Mouse (Mus musculus): ENCODE measurements around the gene Nfia. TPM values are rescaled to one million over a fixed set of nuclear protein-coding genes. Genes with fewer than 3 reads are reported as not detected.

Gene Nfia
- total RNA-seq, 2 experiments from 2014 or later: 69.5 to 70.1 TPM

- DNase-seq: no peak
- intact Hi-C loops (cut with DNase I; ENCODE audit: low total_unique reads): no loop called here
Measured at GRCm38 (mm10) chr4:97805896-97806808, 33.6 kb downstream of the Nfia start.

GRCm38 (mm10) chr4:97806924-97807323 is 34.4 kb downstream of the Nfia start:
- intact Hi-C loops (cut with DNase I; ENCODE audit: low total_unique reads): no loop called here

GRCm38 (mm10) chr4:97808885-97809284 is 36.4 kb downstream of the Nfia start:
- intact Hi-C loops (cut with DNase I; ENCODE audit: low total_unique reads): no loop called here
- DNase-seq: no peak

More at GRCm38 (mm10) chr4:97806924-97807323, 34.4 kb downstream of the Nfia start:
- DNase-seq: no peak

GRCm38 (mm10) chr4:97809582-97810295 is 37.2 kb downstream of the Nfia start:
- DNase-seq: no peak
- intact Hi-C loops (cut with DNase I; ENCODE audit: low total_unique reads): no loop called here

GRCm38 (mm10) chr4:97810348-97810939 is 37.9 kb downstream of the Nfia start:
- intact Hi-C loops (cut with DNase I; ENCODE audit: low total_unique reads): no loop called here
- DNase-seq: no peak

GRCm38 (mm10) chr4:97813035-97813434 is 40.5 kb downstream of the Nfia start:
- intact Hi-C loops (cut with DNase I; ENCODE audit: low total_unique reads): no loop called here

GRCm38 (mm10) chr4:97813996-97814395 is 41.5 kb downstream of the Nfia start:
- intact Hi-C loops (cut with DNase I; ENCODE audit: low total_unique reads): no loop called here
- no peak for DNase-seq

More at GRCm38 (mm10) chr4:97813035-97813434, 40.5 kb downstream of the Nfia start:
- no peak for DNase-seq

- DNase-seq: no peak
- intact Hi-C loops (cut with DNase I; ENCODE audit: low total_unique reads): no loop called here
Measured at GRCm38 (mm10) chr4:97814515-97814914, 42.0 kb downstream of the Nfia start.

- DNase-seq: no peak
- intact Hi-C loops (cut with DNase I; ENCODE audit: low total_unique reads): no loop called here
Measured at GRCm38 (mm10) chr4:97816001-97816400, 43.5 kb downstream of the Nfia start.

GRCm38 (mm10) chr4:97816753-97817152 is 44.2 kb downstream of the Nfia start:
- intact Hi-C loops (cut with DNase I; ENCODE audit: low total_unique reads): no loop called here
- DNase-seq: no peak

- DNase-seq: no peak
- intact Hi-C loops (cut with DNase I; ENCODE audit: low total_unique reads): no loop called here
Measured at GRCm38 (mm10) chr4:97817741-97818140, 45.2 kb downstream of the Nfia start.

GRCm38 (mm10) chr4:97818498-97818897 is 46.0 kb downstream of the Nfia start:
- no peak for DNase-seq
- intact Hi-C loops (cut with DNase I; ENCODE audit: low total_unique reads): no loop called here

- no peak for DNase-seq
- intact Hi-C loops (cut with DNase I; ENCODE audit: low total_unique reads): no loop called here
Measured at GRCm38 (mm10) chr4:97819101-97819500, 46.6 kb downstream of the Nfia start.

GRCm38 (mm10) chr4:97820474-97821259 is 48.1 kb downstream of the Nfia start:
- intact Hi-C loops (cut with DNase I; ENCODE audit: low total_unique reads): no loop called here
- DNase-seq: no peak

GRCm38 (mm10) chr4:97821556-97822251 is 49.2 kb downstream of the Nfia start:
- intact Hi-C loops (cut with DNase I; ENCODE audit: low total_unique reads): no loop called here
- DNase-seq: no peak

GRCm38 (mm10) chr4:97823512-97823911 is 51.0 kb downstream of the Nfia start:
- intact Hi-C loops (cut with DNase I; ENCODE audit: low total_unique reads): no loop called here

GRCm38 (mm10) chr4:97824451-97824850 is 51.9 kb downstream of the Nfia start:
- intact Hi-C loops (cut with DNase I; ENCODE audit: low total_unique reads): no loop called here

More at GRCm38 (mm10) chr4:97823512-97823911, 51.0 kb downstream of the Nfia start:
- DNase-seq: no peak

GRCm38 (mm10) chr4:97825432-97825831 is 52.9 kb downstream of the Nfia start:
- intact Hi-C loops (cut with DNase I; ENCODE audit: low total_unique reads): no loop called here
- no peak for DNase-seq

More at GRCm38 (mm10) chr4:97824451-97824850, 51.9 kb downstream of the Nfia start:
- no peak for DNase-seq

GRCm38 (mm10) chr4:97825841-97826240 is 53.3 kb downstream of the Nfia start:
- no peak for DNase-seq
- intact Hi-C loops (cut with DNase I; ENCODE audit: low total_unique reads): no loop called here
